Mouse (Mus musculus) yolk sac, embryonic 10.5 days (tissue): ENCODE data around the gene Tmem252.

Experiments used
- DNase-seq: peaks from one replicate; pipeline ENCODE4 v3.0.0-alpha.2; 2017; ENCODE audit warnings: low spot score

The Tmem252 gene

DNA sequence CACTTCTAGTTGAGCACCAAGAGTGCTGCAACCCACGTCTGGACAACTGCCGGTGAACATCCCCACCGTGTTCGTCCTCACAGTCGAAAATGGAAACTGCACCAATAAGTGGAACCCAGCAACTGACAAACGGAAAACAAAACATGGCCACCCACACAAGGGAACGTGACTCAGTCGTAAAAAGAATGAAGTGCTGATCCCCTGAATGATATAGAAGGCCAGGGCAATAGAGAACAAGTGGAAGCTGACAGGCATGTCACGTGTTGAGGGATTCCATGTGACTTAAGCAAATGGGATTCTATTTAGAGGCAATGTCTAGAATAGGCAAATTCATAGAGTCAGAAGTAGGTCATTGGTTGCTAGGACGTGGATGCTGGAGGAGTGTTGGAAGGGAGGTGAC, 50.6 kb downstream of the Tmem252 start:
- DNase-seq: no peak

- DNase-seq: no peak
Observed at GRCm38 (mm10) chr19:24730661-24731060, 56.9 kb downstream of the Tmem252 start.
